Mouse (Mus musculus): ENCODE measurements around the gene Gpatch3. TPM values are rescaled to one million over a fixed set of nuclear protein-coding genes. Genes with fewer than 3 reads are reported as not detected.

Gene Gpatch3
- polyA plus RNA-seq, 1 experiment from 2014 or later, result 10.3 TPM

GRCm38 (mm10) chr4:133553448-133554330 lies 20.9 kb upstream of the Gpatch3 start:
- Histone ChIP-seq H3K4me3 (ENCODE audit: low read depth, low read length) (no peak overlapping the region), H3K4me1 (ENCODE audit: control insufficient read depth, insufficient read depth, low read length) (no peaks in the 10 kb centered on the region), H3K9ac (ENCODE audit: low read length) (no peak overlapping the region), H3K4me2 (ENCODE audit: low read depth, severe bottlenecking) (no peak overlapping the region), H3K36me3 (ENCODE audit: control insufficient read depth, insufficient read depth, low read length) (no peaks in the 10 kb centered on the region), H3K27me3 (ENCODE audit: control insufficient read depth, insufficient read depth, low read length) (no peaks in the 10 kb centered on the region), H3K9me3 (ENCODE audit: control insufficient read depth, low read length) (no peaks in the 10 kb centered on the region), H3K27ac (replicated peaks; ENCODE audit: low read depth, low read length) (no peak overlapping the region)
- WGBS, result 72% methylated on average over 19 of the region's 19 CpGs
- DNase-seq (ENCODE audit: low spot score) (no peak), ATAC-seq (ENCODE audit: insufficient number of reproducible peaks, low FRiP score, low TSS enrichment, low read depth) (no peak)

GRCm38 (mm10) chr4:133557041-133557717 lies 17.4 kb upstream of the Gpatch3 start:
- WGBS, result 50% methylated on average over 10 of the region's 10 CpGs

DNA sequence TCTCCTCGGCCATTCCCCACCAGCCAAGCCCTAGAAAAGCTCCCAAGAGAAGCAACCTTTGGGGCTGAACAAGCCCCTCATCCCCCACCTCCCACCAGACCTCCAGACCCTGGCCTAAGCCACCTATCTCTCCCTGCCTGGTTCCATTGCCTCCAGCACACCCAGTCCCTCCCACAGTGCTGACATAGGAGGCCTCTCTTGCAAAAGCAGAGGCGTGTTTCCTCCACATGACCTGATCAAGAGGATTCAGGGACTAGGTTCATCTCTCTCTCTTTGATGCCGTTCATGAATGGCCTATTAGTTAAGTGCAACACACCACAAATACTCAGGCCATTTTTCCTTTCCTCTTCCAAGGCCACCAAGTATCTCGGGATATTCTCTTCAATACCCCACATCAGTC lies 14.7 kb upstream of the Gpatch3 start:
- WGBS, result 76% methylated on average over 4 of the region's 4 CpGs
- H3K27ac ChIP-seq (replicated peaks; ENCODE audit: low read depth, low read length), result no peak overlapping the region
- no peak overlapping the region for H3K9ac ChIP-seq (ENCODE audit: low read length)
- H3K4me1 ChIP-seq (ENCODE audit: control insufficient read depth, insufficient read depth, low read length), result no peaks in the 10 kb centered on the region
- no peak overlapping the region for H3K4me3 ChIP-seq (ENCODE audit: low read depth, low read length)
- ATAC-seq (ENCODE audit: insufficient number of reproducible peaks, low FRiP score, low TSS enrichment, low read depth), result no peak
- no peaks in the 10 kb centered on the region for H3K9me3 ChIP-seq (ENCODE audit: control insufficient read depth, low read length)
- H3K4me2 ChIP-seq (ENCODE audit: low read depth, severe bottlenecking), result no peak overlapping the region
- no peaks in the 10 kb centered on the region for H3K27me3 ChIP-seq (ENCODE audit: control insufficient read depth, insufficient read depth, low read length)
- no peak for DNase-seq (ENCODE audit: low spot score)
- H3K36me3 ChIP-seq (ENCODE audit: control insufficient read depth, insufficient read depth, low read length), result no peaks in the 10 kb centered on the region

More at GRCm38 (mm10) chr4:133557041-133557717, 17.4 kb upstream of the Gpatch3 start:
- Histone ChIP-seq H3K27me3 (ENCODE audit: control insufficient read depth, insufficient read depth, low read length) (no peaks in the 10 kb centered on the region), H3K36me3 (ENCODE audit: control insufficient read depth, insufficient read depth, low read length) (no peaks in the 10 kb centered on the region), H3K9me3 (ENCODE audit: control insufficient read depth, low read length) (no peaks in the 10 kb centered on the region), H3K4me2 (ENCODE audit: low read depth, severe bottlenecking) (no peak overlapping the region), H3K27ac (replicated peaks; ENCODE audit: low read depth, low read length) (no peak overlapping the region), H3K4me1 (ENCODE audit: control insufficient read depth, insufficient read depth, low read length) (no peaks in the 10 kb centered on the region), H3K9ac (ENCODE audit: low read length) (no peak overlapping the region), H3K4me3 (ENCODE audit: low read depth, low read length) (no peak overlapping the region)
- no peak for ATAC-seq (ENCODE audit: insufficient number of reproducible peaks, low FRiP score, low TSS enrichment, low read depth)
- DNase-seq (ENCODE audit: low spot score), result no peak

DNA sequence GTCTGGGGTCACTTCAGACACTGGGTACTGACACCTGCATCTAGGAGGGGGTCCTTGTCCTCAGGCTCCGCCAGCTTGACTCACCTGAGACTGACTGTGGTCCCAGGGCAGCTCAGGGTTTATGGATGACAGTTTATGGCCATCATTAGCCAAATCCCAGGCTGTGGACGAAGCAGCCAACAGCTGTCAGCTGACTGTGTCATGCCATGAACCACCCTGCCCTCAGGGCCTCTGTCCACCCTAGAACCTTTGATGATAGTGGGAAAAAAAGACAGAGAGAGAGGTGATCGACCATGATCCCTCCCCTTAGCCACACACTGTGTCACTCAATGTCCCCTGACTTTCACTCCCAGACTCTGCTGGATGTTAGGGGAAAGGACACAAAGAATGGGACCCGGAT lies 12.9 kb upstream of the Gpatch3 start:
- Histone ChIP-seq H3K4me1 (ENCODE audit: control insufficient read depth, insufficient read depth, low read length) (no peaks in the 10 kb centered on the region), H3K27me3 (ENCODE audit: control insufficient read depth, insufficient read depth, low read length) (no peaks in the 10 kb centered on the region), H3K36me3 (ENCODE audit: control insufficient read depth, insufficient read depth, low read length) (no peaks in the 10 kb centered on the region), H3K9me3 (ENCODE audit: control insufficient read depth, low read length) (no peaks in the 10 kb centered on the region), H3K27ac (replicated peaks; ENCODE audit: low read depth, low read length) (no peak overlapping the region), H3K4me2 (ENCODE audit: low read depth, severe bottlenecking) (no peak overlapping the region), H3K4me3 (ENCODE audit: low read depth, low read length) (no peak overlapping the region), H3K9ac (ENCODE audit: low read length) (no peak overlapping the region)
- WGBS, result 56% methylated on average over 4 of the region's 4 CpGs
- DNase-seq (ENCODE audit: low spot score) (no peak), ATAC-seq (ENCODE audit: insufficient number of reproducible peaks, low FRiP score, low TSS enrichment, low read depth) (no peak)

GRCm38 (mm10) chr4:133563123-133563571 lies 11.4 kb upstream of the Gpatch3 start:
- 79% methylated on average over 11 of the region's 11 CpGs for WGBS
- DNase-seq (ENCODE audit: low spot score) (no peak), ATAC-seq (ENCODE audit: insufficient number of reproducible peaks, low FRiP score, low TSS enrichment, low read depth) (no peak)
- Histone ChIP-seq H3K27ac (replicated peaks; ENCODE audit: low read depth, low read length) (no peak overlapping the region), H3K4me1 (ENCODE audit: control insufficient read depth, insufficient read depth, low read length) (no peaks in the 10 kb centered on the region), H3K9ac (ENCODE audit: low read length) (no peak overlapping the region), H3K4me2 (ENCODE audit: low read depth, severe bottlenecking) (no peak overlapping the region), H3K4me3 (ENCODE audit: low read depth, low read length) (no peak overlapping the region), H3K27me3 (ENCODE audit: control insufficient read depth, insufficient read depth, low read length) (no peaks in the 10 kb centered on the region), H3K36me3 (ENCODE audit: control insufficient read depth, insufficient read depth, low read length) (no peaks in the 10 kb centered on the region), H3K9me3 (ENCODE audit: control insufficient read depth, low read length) (no peaks in the 10 kb centered on the region)

- Histone ChIP-seq H3K36me3 (ENCODE audit: control insufficient read depth, insufficient read depth, low read length) (no peaks in the 10 kb centered on the region), H3K9me3 (ENCODE audit: control insufficient read depth, low read length) (no peaks in the 10 kb centered on the region), H3K4me3 (ENCODE audit: low read depth, low read length) (no peak overlapping the region), H3K27ac (replicated peaks; ENCODE audit: low read depth, low read length) (no peak overlapping the region), H3K4me1 (ENCODE audit: control insufficient read depth, insufficient read depth, low read length) (no peaks in the 10 kb centered on the region), H3K27me3 (ENCODE audit: control insufficient read depth, insufficient read depth, low read length) (no peaks in the 10 kb centered on the region), H3K4me2 (ENCODE audit: low read depth, severe bottlenecking) (no peak overlapping the region), H3K9ac (ENCODE audit: low read length) (no peak overlapping the region)
- 31% methylated on average over 8 of the region's 8 CpGs for WGBS
- no peak for ATAC-seq (ENCODE audit: insufficient number of reproducible peaks, low FRiP score, low TSS enrichment, low read depth)
- no peak for DNase-seq (ENCODE audit: low spot score)
Measured at GRCm38 (mm10) chr4:133567251-133567650, 7.3 kb upstream of the Gpatch3 start.

DNA sequence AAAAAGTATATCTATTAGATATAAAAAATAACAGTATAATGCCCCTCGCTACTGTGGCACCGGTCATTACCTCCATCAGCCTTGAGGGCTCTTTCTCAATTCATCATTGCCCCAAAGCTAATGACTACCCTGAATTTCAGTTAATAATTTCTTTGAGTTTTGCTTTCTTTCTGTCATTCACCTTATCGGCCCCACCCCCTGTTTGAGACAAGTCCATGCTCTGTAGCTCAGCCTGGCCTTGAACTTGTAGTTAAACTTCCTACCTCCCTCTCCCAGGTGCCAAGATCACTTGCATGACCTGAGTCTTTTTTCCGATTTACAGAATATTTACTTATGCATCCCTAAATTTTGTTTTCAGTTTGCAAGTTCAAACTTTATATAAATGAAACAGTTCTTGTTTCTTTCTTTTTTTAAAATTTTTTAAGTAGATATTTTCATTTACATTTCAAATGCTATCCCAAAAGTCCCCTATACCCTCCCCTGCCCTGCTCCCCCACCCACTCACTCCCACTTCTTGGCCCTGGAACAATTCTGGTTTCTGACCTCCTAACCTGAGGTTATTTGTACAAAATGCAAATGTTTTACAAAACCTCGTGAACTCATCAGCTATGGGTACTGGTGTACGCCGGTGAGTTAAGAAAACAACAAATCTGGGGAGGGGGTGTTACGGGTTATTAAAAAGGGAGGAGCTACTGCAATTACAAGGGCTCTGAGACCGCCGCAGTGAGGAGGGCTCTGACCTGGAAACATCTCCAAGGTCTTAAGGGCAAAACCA lies 5.1 kb upstream of the Gpatch3 start:
- Histone ChIP-seq H3K27me3 (ENCODE audit: control insufficient read depth, insufficient read depth, low read length) (no peaks in the 10 kb centered on the region), H3K27ac (replicated peaks; ENCODE audit: low read depth, low read length) (no peak overlapping the region), H3K9ac (ENCODE audit: low read length) (no peak overlapping the region), H3K9me3 (ENCODE audit: control insufficient read depth, low read length) (no peaks in the 10 kb centered on the region), H3K4me1 (ENCODE audit: control insufficient read depth, insufficient read depth, low read length) (no peaks in the 10 kb centered on the region), H3K4me3 (ENCODE audit: low read depth, low read length) (no peak overlapping the region), H3K36me3 (ENCODE audit: control insufficient read depth, insufficient read depth, low read length) (no peaks in the 10 kb centered on the region), H3K4me2 (ENCODE audit: low read depth, severe bottlenecking) (no peak overlapping the region)
- no peak for ATAC-seq (ENCODE audit: insufficient number of reproducible peaks, low FRiP score, low TSS enrichment, low read depth)
- 83% methylated on average over 10 of the region's 10 CpGs for WGBS
- DNase-seq (ENCODE audit: low spot score), result no peak

GRCm38 (mm10) chr4:133570066-133570466 lies 4.5 kb upstream of the Gpatch3 start:
- Histone ChIP-seq H3K27me3 (ENCODE audit: control insufficient read depth, insufficient read depth, low read length) (no peaks in the 10 kb centered on the region), H3K4me3 (ENCODE audit: low read depth, low read length) (no peak overlapping the region), H3K27ac (replicated peaks; ENCODE audit: low read depth, low read length) (no peak overlapping the region), H3K9me3 (ENCODE audit: control insufficient read depth, low read length) (no peaks in the 10 kb centered on the region), H3K36me3 (ENCODE audit: control insufficient read depth, insufficient read depth, low read length) (no peaks in the 10 kb centered on the region), H3K9ac (ENCODE audit: low read length) (no peak overlapping the region), H3K4me2 (ENCODE audit: low read depth, severe bottlenecking) (no peak overlapping the region), H3K4me1 (ENCODE audit: control insufficient read depth, insufficient read depth, low read length) (no peaks in the 10 kb centered on the region)
- 66% methylated on average over 10 of the region's 10 CpGs for WGBS
- no peak for DNase-seq (ENCODE audit: low spot score)
- no peak for ATAC-seq (ENCODE audit: insufficient number of reproducible peaks, low FRiP score, low TSS enrichment, low read depth)

All from limb, embryonic 11.5 days (tissue).